Mouse (Mus musculus) cerebellum, adult 9-10 months (tissue): ENCODE data around the gene Rph3al.

Source experiments
- DNase-seq: peaks from one replicate; pipeline ENCODE4 v3.0.0; 2022

Rph3al gene

DNA sequence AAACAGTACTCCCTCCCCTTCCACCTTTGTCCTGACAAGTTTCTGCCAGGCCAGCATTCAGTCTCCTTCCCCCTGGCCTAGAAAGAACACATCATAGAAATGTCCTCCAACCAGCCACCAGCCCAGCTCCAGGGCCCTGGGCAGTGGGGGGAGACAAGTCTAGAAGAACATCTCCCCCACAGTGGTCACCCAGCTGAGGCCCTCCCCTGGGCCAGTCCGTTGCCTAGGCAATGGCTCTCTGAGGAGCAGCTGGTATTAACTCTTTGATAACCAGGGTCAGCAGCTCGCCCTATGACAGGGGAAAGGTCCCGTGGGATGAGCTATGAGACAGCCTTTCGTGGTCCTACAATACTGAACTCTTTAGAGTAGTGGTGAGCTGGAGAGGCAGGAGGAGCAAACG lies 33.7 kb downstream of the Rph3al start:
- DNase-seq: no peak

DNA sequence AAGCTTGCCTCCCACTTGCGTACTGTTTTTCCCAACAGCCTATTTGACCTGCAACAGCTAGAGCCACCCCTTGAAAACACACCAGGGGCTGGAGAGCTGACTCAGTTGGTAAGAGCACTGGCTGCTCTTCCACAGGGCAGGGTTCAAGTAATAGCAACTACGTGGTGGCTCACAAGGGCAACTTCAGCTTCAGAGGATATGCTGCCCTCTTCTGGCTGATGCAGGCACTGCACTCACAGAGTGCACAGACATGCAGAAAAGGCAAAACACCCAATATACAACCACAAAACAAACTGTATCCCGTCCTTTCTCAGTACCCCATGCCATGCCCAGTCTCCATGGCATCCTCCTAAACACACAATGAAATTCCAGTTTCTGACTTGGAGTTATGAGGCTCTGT lies 34.7 kb downstream of the Rph3al start:
- no peak for DNase-seq

DNA sequence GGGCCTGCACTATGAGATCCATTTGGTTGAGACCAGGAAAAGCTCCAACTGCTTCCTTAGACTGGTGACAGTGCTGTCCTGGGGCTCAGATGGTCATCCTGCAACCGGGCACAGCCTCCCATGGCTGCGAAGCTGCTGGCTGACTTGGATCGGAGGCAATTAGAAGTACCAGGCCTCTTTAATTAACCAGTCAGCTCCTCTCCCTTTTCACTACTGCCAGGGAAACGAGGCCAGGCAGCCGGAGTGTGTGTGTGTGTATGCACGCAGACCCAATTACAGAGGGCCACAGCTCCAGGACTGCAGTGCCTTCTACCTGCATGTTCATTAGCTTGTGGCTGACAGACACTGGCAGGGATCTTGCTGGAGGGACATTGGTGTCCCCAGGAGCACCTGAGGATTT lies 36.9 kb downstream of the Rph3al start:
- no peak for DNase-seq

DNA sequence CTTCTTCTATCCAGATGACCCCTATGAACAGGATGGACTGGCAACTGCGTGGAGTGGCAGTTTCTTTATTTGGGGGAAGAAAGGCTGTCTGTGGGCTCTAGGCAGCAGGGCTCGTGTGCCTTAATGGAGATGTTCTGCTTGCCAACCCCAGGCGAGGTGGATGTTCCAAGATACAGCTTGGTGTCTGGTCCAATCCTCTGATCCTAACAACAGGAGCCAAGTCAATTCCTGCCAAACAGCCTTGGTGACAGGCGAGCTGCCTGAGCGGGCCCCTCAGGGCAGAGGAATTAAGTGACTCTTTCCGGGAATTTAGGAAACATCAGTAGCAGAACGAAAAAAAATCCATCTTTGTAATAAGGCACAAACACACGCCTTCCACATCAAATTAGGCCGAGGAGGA lies 38.6 kb downstream of the Rph3al start:
- DNase-seq: peak; percentile 59

DNA sequence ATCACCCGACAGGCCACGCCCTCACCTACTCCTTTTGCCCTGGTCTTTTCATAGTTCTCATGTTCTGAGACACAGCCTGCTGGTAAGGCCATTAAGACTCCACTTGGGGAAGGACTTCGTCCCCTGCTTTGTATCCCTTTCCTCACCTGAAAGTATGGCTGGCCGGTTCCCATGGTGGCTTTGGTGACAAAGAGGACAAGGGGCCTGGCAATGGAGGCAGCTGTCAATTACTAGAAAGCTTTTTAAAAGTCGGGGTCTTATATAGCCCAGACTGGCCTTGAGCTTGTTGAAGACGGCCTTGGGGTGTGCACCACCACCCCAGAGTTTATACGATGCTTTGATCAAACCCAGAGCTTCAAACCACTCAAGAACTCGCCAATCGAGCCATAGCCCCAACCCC lies 39.7 kb downstream of the Rph3al start:
- no peak for DNase-seq

DNA sequence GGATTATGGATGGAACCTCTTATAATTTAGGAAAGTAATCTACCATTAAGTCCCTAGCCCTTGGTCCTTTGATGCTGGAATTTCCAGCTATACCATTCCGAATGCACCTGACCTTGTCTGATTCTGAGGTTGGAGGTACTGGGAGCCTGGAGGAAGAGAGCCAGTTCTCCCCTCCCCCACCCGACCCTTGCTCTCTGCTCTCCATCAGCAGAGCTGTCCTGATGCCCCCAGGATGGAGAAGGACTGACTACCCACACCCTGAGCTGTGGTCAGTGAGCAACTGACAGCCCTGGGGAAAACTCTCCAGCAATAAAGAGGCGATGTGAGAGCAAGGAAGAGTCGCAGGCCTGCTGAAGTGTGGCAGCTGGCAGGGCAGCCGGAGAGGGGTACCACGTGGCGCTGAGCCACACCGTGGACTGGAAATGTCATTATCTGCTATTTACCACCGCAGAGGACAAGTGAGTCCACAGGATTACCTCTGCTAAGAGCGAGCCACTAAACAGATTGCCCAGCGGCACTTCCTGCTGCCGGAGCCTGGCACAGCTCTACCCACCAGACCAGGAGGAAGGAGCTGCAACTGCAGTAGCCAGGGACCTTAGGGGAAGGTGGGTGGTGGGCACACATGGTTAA lies 43.3 kb downstream of the Rph3al start:
- no peak for DNase-seq

DNA sequence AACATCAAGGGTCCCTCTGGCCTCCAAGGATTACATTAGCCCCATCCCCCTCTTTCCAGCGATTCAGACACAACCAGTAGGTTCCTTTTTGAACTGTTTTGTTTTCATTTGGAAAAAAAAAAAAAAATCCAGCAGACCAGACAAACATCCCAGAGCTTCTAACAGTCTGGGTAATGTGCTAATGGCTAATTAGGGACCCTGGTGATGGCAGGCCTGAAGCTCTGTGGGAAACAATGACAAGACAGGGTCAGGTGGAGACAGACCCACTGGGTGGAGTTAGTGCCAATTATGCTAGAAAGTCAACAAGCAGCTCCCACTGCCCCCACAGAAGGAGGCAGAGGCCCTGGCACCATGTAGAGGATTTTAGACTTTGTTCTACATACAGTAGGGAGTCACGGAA lies 44.3 kb downstream of the Rph3al start:
- no peak for DNase-seq

DNA sequence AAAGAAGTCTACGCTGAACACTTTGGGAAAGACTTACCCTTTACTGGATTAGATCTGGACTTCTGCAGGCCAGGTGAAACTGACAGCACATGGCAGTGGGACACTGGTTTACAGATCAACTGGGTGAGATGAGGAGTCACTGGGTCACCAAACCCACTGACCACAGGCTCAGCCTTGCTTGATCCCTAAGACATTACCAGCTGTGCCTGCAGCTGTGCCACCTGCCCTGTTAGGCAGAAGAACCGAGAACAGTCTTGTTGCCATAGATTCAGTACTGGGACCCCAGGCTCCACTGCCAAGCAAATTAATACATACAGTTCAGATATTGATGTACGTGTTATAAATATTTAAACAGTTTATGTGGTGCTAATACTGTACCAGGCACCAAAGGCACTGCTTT lies 50.9 kb downstream of the Rph3al start:
- no peak for DNase-seq

DNA sequence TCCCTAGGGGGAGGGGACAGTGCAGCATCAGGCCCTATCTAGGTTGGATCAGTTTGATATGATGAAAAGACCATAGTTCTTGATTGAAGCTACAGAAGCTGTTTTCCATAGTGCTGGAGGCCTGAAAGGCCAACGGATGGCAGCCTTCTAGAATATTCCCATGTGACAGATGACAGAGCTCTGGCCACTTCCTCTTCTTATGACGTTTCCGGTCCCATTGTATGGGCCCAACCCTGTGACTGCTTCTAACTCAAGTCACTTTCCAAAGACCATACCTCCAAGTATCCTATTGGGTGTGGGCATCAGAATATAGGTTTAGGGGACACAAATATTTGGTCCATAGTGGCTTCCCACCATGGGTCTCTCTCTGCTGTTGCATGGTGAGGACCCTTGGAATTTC lies 57.0 kb downstream of the Rph3al start:
- DNase-seq: no peak

DNA sequence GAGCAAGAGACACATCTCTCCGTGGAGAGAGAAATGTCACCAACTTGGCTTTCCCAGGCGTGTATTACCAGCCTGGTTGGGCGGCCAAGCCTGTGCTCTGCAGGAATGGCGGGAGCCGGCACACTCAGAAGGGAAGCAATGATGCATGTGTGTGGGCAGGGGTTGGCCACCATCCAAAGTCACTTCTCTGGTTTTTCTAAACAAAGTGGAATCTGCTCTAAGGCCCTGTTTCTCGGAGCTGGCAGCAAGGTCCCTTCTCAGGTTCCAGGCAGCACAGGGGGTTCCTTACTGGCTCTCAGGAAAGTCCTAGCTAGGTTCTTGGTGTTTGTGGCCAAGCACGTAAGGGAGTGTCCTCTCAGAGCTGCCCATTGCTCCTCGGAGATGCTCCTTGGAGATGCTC lies 58.2 kb downstream of the Rph3al start:
- peak; percentile 72 for DNase-seq

DNA sequence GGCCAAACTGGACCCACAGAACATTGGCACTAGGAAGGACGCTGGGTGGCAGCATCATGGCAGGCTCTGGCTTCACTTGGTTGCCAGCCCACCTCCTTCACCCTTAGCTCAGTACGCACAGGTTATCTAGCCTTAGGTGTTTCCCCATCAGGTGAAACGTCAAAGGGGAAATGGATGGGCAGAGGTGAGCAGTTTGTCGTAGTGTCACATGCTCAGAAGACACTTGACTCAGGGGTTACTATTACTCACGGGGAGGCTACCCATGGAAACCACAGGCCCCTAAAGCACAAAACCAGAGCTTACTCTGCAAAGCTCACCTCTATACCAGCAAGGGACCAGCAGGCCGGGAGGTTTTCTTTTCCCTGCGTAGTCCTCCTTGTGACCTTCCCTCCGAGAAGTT lies 59.8 kb downstream of the Rph3al start:
- no peak for DNase-seq

DNA sequence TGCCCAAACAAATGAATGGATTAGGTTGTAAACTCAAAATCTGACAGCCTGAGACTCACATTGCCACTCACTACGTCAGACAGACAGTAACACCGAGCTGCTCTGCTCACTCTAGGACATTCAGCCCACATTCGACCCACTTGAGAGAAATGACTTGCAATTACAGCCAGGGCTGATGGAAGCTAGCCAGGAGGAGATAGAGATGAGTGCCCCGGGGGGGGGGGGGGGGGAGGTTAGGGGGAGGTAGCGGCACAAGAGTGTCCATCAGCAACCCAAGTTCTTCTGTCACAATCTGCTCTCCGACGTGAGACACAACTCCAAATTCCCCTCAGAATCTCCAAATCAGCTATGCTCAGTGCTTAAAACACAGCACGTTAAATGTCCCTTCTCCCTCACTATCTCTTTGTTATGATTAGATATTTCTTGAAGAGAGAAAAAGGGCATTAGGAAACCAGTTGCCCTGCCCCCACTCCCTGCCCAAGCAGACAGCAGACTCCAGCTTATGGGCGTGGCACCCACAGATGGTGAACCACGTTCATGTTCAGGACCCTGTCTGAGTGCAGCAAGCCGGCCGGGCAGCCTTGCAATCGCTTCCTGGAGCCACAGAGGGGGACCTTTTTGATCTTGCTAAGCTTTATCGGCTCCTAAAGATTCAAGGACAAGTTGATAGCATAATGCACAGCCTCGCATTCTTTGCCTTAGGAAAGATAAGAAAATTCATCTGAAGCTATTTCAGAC lies 62.0 kb downstream of the Rph3al start:
- no peak for DNase-seq

DNA sequence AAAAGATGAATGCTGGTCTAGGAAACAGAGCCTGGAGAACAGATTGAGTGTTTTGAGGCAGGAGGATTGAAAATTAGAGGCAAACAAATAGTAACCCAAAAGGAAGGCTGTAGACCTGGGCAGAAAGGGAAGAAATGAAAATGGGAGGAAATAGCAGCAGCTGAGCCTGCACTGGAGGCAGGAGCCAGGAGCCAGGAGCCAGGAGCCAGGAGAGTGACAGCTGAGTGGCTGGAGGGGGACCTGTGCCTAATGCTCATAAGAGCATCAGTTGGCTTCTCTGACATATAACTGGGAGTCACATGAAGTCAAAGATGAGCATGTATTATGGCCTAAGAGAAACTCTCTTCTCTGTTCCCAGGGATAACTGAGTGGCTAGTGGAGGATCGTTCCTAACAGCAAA lies 66.5 kb downstream of the Rph3al start:
- DNase-seq: peak; percentile 68

DNA sequence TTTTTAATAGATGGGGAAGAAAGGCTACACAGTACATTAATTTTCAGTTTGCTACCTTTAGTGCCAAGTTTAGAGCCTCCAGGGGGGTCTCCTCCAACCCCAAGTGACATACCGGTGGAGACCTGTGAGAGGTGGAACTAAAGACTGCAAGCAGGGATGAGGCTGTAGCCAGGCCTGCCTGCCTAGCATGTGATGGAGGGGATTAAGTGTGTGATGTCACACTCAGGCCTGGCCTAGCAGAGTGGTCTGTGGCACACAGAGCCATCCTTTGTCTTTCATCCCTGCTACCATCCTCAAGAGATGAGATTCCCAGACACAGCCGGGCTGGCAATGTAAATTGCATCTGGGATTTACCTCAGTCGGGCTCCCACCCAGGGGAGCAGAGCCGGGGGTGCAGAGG lies 67.3 kb downstream of the Rph3al start:
- DNase-seq: peak; percentile 48

DNA sequence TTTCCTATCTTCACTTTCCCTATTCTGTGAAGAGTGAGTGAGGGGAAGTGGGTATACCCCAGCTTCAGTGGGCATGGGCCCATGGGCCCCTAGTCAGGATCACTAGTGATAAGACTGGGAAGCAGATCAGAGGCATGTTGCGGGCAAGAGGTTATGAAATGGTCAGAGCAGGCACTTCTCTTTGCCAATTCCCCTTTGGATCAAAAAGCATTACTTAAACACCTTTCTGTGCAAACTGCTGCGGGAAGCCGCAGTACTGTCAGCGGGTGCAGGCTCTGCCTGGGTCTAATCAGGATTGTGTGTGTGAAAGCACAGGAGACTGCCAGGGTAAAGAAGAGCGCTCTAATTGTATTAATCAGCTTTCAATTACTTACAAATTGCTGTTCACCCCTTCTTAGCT lies 67.8 kb downstream of the Rph3al start:
- DNase-seq: peak; percentile 72

DNA sequence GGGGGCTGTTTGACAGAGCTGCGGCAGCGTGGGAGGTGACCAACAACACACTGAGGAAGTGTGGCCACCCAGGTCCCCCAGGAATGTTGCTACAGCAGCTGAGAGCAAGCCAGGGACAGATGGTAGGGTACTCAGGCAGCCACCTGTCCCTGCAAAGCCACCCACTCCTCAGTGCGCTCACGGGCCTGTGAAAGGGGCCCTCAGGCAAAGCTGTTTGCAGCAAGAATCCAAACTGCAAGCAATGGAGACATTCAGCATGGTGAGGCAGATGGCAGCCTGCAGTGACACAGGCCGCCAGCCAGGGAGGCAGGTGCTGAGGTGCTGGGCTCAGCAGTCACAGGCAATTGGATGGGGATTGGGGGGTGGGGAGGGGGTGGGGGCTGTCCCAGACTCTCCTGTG lies 68.3 kb downstream of the Rph3al start:
- DNase-seq: peak; percentile 92

DNA sequence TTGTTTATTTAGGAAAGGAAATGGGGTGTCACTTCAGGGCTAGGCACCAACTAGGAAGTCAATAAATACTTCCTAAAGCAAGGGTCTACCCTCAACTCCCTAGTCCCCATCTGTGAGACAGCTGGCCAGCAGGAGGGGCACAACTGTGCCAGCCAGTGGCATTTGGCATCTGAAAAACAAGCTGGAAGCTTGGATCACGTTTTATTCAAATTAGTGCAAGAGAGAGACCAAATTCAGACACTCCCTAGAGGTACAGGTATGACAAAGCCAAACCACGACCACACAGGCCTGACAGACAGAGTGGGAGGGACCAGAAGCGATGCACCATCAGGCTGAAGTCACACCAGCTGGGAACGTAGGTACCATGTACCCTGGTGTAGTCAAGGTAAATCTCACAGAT lies 71.4 kb downstream of the Rph3al start:
- DNase-seq: no peak

DNA sequence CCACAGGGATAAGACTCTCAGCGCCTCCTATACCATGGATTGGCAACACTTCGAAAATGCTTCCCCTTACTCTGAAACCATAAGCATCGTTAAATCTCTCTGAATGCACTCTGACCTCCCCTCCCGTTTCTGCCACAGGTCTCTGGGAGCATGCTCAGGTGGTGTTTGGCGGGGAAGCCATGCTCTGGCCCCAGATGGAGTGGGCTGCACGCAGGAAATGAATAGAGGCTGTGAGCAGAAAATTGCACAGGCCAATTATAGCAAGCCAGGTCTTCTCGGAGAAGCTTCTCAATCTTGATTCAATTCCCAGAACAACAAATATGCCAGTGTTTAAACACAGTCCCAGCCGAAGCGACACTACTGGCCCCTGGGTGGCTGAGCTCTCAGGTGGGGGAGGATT lies 72.4 kb downstream of the Rph3al start:
- no peak for DNase-seq

DNA sequence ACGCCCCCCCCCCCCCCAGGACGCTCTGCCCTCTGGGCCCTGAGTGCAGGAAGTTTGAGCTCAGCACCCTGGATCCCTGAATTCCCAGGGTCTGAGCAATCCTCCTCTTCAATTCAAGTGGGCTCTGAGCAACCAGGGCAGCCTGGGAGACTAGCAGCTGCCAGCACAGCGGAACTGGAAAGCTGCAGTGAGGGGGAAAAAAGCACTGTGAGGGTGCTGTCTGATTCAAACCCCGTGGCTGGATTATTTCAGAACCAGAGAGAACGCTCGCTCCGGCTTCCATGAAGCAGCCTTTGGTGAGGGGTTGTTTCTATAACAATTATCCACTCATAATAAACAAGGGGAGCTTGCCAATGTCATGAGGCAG lies 73.0 kb downstream of the Rph3al start:
- DNase-seq: no peak

DNA sequence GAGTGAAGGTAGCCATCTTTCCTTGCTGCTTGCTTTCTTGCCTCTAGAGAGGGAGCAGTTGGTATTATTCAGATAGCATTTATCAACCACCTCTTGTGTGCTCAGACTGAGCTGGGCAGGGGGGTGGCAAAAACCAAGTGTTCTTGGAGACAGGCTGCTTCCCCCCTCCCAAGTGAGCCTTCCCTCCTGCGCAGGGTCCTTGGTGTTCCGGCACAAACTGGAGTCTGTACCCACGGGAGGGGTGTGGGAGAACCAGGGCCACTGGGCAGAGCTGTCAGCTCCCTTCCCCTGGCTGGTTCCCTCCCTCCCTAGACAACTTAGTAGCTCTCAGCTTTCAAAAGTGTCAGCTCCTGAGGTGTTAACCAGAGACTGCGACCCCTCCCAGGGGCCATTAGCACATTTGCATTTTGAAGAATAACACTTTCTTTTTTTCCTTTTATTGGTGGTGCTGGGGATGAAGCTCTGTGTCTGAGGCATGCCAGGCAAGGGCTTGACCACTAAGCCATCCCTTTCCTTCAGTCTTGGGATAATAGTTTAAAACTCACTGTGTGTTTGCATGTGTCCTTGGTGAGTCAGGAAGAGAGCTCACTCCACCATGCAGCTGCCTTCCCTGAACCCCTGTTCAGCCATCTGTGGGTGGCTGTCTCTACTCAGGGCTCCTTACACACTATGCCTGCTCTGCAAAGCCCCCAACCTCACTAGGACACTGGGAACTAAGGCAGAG lies 73.5 kb downstream of the Rph3al start:
- DNase-seq: no peak

DNA sequence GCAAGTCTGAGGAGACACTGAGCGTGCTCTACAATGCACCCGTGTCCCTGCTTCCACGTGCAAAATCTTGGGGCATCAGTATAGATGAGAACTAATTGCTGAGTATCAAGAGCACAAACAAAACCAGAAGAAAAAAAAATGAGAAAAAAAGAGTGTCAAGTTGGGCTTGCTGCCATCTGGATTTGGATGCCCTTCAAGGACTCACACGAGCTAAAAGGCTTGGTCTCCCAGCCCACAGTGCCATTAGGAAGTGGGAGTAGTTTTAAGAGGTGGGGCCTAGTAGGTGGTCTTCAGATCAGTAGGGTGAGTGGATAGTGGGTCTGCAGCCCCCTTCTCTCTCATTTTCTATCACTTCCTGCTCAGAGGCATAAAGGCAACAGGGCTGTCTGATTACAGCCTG lies 75.8 kb downstream of the Rph3al start:
- DNase-seq: no peak

DNA sequence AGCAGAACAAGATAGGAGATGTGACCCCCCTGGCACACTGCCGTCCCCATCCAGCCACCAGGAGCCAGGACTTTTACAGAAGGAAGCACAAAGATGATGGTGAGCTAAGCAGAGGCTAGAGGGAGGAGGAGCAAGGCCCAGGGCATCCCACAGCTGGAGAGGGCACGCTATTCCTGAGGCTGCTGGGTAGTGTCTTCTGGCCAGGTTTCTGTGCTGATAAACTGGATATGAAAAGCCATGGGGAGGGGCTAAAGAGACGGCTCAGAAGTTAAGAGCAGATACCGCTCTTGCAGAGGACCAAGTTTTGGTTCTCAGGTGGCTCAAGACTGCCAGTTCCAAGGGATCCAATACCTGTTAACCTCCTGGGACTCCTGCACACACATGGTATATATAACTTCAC lies 76.6 kb downstream of the Rph3al start:
- no peak for DNase-seq

DNA sequence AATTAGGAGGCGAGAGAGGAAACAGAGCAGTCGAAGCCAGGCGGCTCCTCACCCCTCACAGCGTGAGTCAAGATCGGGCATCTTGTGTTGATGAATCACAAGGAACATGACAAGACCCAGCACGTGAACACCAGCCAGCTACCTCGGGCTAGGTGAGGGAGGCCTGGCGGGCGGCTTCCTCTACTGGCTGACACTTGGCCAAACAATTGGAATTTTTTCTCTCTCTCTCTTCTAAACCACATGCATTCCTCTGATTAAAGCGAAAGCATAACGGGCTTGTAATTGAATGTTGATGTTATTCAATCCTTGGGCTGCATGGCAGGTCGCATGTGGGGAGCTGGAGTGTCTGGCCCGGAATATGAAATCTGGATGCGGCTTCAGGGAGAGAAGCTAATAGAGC lies 77.0 kb downstream of the Rph3al start:
- DNase-seq: peak; percentile 65

DNA sequence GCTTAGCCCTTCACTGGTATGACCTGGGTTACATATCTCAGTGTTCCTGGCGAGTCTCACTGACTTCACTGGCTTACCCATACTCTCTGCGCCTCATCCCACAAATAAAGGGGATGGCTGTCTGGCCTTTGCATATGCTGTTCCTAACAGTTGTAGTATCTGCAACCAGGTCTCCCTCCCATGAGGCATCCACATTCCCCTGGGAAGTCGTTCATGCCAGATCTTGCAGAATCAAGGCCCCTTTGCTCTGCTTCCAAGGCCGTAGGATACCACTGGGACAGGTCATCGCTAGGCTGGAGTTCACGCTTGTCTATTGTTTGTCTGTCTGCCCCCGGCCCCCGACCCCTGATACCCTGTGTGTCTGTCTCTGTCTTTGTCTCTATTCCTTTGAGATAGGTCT lies 78.8 kb downstream of the Rph3al start:
- no peak for DNase-seq

DNA sequence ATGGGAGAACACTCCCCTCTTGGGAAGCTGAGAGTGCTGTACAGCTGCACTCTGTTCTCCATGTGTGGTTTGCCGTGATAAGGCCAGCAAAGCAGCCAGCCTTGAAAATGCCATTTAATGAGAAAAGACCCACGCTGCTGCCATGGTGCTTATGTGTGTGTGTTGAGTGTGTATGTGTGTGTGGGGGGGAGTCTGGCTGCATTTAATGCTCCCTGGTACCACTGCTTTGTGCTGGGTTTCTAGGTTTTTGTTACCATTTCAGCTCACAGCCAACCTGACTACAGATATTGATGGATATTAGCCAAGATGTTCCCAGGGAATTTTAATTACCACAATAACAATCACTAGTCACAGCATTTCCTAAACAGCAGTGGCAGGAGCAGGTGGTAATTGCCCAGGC lies 79.3 kb downstream of the Rph3al start:
- no peak for DNase-seq
